Mouse (Mus musculus): ENCODE data around the gene P2rx1. TPM values are rescaled to one million over a fixed set of nuclear protein-coding genes. Genes with fewer than 3 reads are reported as not detected.

Gene P2rx1
- polyA plus RNA-seq, 1 experiment = 0.40 TPM

DNA sequence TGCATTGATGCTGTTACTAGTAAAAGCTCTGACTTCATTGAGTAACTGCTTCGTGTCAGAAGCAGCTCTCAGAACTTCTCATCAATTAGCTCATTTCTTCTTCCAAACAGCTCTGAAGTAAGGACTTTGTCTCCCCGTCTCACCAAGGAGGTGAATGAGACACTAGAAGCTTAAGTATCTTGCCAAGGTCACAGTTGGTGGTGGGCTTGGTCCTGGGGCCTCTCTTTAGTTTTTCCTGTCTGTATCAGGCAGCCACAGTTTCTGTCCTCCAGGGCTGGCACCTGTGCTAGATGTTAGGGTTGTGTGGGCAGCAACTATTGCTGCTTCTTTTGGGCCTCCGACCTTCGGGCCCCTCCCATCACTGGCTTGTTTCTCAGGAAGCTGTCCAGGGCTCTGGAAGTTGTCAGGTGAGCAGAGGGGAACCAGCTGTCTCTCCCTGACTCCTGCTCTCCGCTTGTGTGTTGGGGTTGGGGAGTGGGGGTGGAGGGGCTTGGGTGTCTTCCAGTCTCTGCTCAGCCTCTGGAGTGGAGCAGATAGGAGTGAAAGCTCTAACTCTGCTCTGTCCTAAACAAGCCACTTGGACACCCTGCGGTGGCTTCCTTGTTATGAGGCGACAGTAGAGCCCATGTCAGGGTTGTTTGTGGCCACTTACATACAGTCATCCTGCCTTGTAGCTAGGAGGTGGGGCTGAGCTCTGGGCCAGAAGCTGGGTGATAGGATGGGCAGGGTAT is 35.7 kb upstream of the P2rx1 start:
- no peak overlapping the region for H3K4me3 ChIP-seq (ENCODE audit: insufficient read depth, low read depth, low read length)
- H3K4me1 ChIP-seq (ENCODE audit: control insufficient read depth, insufficient read depth, insufficient read length, low read length) = peaks cover 7% of the 10 kb centered on the region
- H3K27ac ChIP-seq (replicated peaks; ENCODE audit: low read depth, low read length) = no peak overlapping the region

DNA sequence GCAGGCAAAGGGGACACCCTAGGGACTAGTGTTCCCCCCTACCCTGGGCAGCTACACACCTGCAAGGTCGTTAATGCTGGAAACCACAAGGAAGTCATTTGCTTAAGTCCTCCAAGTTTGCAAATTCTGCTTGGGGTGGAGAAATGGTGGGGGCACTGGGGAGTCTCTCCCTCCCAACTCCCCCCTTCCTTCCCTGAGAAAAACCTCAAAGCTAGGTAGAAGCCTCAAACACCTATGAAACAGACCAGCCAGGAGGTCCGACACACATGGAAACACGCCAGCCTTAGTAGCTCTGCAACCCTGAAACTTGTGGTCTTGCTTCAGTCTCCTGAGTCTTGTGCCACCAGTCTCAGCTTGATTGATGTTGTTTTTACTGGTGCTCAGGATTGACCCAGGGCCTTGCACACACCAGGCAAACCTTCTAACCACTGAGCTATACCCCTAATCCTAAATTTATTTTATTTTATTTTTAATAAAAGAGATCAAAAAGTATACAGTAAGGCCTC is 35.1 kb upstream of the P2rx1 start:
- no peak overlapping the region for H3K4me3 ChIP-seq (ENCODE audit: insufficient read depth, low read depth, low read length)
- peaks cover 7% of the 10 kb centered on the region for H3K4me1 ChIP-seq (ENCODE audit: control insufficient read depth, insufficient read depth, insufficient read length, low read length)
- H3K27ac ChIP-seq (replicated peaks; ENCODE audit: low read depth, low read length) = no peak overlapping the region

DNA sequence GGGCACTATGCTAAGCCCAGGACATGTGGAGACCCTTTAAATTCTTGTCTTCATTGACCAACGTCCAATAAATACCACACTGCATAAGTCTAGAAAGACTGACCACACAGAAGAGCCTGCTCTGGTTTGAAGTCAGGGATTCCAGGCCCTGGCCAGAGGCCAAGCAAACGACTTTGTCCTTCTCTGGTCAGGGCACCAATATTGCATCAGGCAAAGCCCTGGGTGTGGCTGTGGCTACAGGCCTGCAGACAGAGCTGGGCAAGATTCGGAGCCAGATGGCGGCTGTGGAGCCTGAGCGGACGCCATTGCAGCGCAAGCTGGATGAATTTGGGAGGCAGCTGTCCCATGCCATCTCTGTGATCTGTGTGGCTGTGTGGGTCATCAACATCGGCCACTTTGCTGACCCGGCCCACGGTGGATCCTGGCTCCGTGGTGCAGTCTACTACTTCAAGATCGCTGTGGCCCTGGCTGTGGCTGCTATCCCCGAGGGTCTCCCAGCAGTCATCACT is 23.9 kb upstream of the P2rx1 start:
- Histone ChIP-seq H3K4me3 (ENCODE audit: insufficient read depth, low read depth, low read length) (no peak overlapping the region), H3K27ac (replicated peaks; ENCODE audit: low read depth, low read length) (no peak overlapping the region), H3K4me1 (ENCODE audit: control insufficient read depth, insufficient read depth, insufficient read length, low read length) (peaks cover 2% of the 10 kb centered on the region; the same call in 1 of the 2 replicates)

DNA sequence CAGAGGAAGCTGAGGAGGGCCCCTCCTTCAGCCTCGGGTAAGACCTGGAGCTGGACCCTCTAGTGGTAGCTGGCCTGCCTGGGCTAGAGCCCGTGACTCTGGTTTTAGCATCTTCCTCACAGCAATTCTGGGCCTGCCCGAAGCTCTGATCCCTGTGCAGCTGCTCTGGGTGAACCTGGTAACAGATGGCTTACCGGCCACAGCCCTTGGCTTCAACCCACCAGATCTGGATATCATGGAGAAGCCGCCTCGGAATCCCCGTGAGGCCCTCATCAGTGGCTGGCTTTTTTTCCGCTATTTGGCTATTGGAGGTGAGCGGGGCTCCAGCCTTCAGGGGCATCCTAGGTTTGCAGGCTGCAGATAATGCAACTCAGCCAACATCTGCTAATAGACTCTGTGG is 16.4 kb upstream of the P2rx1 start:
- Histone ChIP-seq H3K4me3 (ENCODE audit: insufficient read depth, low read depth, low read length) (no peak overlapping the region), H3K4me1 (ENCODE audit: control insufficient read depth, insufficient read depth, insufficient read length, low read length) (peaks cover 3% of the 10 kb centered on the region; the same call in 1 of the 2 replicates), H3K27ac (replicated peaks; ENCODE audit: low read depth, low read length) (no peak overlapping the region)

DNA sequence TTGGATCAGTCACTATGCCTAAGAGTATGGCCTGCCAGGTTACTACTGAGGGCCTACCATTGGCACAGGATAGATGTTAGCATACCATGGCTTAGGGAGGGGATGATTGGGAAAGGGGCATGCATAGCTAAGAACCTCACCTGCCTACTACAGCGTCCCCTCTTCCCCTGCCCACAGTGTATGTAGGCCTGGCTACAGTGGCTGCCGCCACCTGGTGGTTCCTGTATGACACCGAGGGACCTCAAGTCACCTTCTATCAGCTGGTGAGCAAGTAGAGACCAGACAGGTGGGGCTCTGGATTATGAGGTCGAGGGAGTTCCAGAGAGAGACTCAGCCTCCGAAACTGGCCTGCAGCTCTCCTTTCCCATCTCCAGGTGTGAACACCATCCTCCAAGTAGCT is 15.6 kb upstream of the P2rx1 start:
- peaks cover 3% of the 10 kb centered on the region; the same call in 1 of the 2 replicates for H3K4me1 ChIP-seq (ENCODE audit: control insufficient read depth, insufficient read depth, insufficient read length, low read length)
- no peak overlapping the region for H3K4me3 ChIP-seq (ENCODE audit: insufficient read depth, low read depth, low read length)
- H3K27ac ChIP-seq (replicated peaks; ENCODE audit: low read depth, low read length) = no peak overlapping the region

DNA sequence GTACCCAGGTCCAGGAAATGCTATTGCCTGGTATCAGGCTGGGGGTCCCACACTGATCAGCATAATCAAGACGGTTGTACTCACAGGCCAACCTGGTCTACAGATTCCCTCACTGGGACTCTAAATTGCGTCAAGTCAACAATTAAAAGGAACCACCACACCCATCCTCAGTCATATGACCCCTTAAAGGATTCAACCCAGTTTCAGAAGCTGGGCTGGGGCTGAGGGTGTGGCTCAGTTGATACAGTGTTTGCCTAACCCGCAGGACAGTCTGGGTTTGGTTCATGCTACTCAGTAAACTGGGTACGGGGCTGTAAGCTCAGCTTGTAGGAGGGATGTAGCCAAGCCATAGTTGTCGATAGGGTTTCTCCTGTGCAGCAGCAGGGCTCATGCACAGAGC is 12.2 kb upstream of the P2rx1 start:
- Histone ChIP-seq H3K4me3 (ENCODE audit: insufficient read depth, low read depth, low read length) (no peak overlapping the region), H3K4me1 (ENCODE audit: control insufficient read depth, insufficient read depth, insufficient read length, low read length) (peaks cover 3% of the 10 kb centered on the region), H3K27ac (replicated peaks; ENCODE audit: low read depth, low read length) (no peak overlapping the region)

DNA sequence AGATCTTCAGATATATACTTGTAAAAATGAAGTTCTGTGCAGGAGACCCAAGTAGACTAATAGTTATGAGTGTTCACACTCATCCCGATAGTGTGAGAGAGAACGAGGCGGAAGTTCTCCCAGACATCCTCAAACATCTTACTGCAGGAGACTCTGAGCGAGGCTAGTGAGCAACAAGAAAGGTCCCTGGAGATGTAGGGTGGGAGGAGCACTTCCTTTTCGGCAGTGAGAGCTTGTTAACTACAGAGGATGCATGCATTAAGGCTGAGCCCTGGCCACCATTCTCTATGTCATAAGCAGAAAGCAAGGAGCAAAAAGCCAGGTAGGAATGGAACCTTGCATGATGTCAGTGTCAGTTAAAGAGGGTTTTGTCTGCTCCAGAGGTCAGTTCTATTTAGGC is 11.7 kb upstream of the P2rx1 start:
- H3K4me1 ChIP-seq (ENCODE audit: control insufficient read depth, insufficient read depth, insufficient read length, low read length) = peaks cover 3% of the 10 kb centered on the region
- no peak overlapping the region for H3K27ac ChIP-seq (replicated peaks; ENCODE audit: low read depth, low read length)
- H3K4me3 ChIP-seq (ENCODE audit: insufficient read depth, low read depth, low read length) = no peak overlapping the region

DNA sequence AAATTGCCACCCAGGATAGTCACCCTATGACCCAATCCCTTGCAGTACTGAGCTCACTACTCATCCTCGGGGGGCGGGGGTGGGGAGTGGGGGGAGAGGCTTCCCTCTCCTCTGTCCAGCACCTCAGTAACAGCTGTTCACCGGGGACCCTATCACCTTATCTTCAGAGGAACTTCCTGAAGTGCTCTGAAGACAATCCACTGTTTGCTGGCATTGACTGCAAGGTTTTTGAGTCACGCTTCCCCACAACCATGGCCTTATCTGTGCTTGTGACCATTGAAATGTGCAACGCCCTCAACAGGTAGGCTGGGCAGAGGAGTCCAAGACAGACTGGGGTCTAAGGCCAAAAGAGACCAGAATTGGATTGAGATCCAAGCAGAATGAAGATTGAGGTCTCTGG is 11.1 kb upstream of the P2rx1 start:
- H3K4me3 ChIP-seq (ENCODE audit: insufficient read depth, low read depth, low read length) = no peak overlapping the region
- peaks cover 3% of the 10 kb centered on the region for H3K4me1 ChIP-seq (ENCODE audit: control insufficient read depth, insufficient read depth, insufficient read length, low read length)
- H3K27ac ChIP-seq (replicated peaks; ENCODE audit: low read depth, low read length) = no peak overlapping the region

DNA sequence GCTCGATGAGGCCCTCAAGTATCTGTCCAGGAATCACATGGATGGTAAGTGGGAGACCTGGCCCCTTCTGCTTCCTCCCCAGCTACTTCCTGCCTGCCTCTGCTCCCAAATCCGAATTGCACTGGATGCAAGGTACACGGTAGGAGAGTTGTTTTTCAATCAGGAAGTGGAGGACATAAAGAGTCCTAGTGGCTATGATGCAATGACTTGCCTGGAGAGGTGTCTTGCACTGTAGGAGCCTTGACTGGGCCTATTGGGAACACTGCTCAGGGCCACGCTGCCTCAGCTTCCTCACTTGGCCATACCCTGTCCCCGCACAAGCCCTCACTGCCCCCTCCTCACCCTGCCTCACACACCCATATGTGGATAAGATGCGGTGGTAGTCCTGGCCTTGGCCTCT is 9.9 kb upstream of the P2rx1 start:
- Histone ChIP-seq H3K4me3 (ENCODE audit: insufficient read depth, low read depth, low read length) (no peak overlapping the region), H3K27ac (replicated peaks; ENCODE audit: low read depth, low read length) (no peak overlapping the region), H3K4me1 (ENCODE audit: control insufficient read depth, insufficient read depth, insufficient read length, low read length) (peaks cover 3% of the 10 kb centered on the region)

DNA sequence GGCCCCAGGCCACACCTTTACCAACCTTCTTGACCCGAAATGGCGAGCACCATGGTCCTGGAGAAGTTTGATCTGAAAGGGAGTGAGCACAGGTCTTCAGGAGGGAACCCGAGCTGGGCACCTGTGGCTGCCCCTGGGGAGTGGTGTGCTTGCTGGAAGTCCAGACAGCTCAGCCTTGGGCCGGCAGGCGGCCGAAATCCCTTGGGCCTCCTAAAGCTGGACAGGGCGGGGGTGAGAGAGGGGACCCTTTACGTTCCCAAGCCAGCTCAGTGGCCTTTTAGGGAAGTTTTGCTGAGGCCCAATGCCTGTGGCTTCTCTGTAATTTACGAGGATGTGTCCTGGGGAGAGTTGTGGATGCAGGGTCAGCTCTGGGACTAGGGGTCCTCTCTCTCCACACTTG is 8.2 kb upstream of the P2rx1 start:
- peaks cover 3% of the 10 kb centered on the region for H3K4me1 ChIP-seq (ENCODE audit: control insufficient read depth, insufficient read depth, insufficient read length, low read length)
- H3K4me3 ChIP-seq (ENCODE audit: insufficient read depth, low read depth, low read length) = no peak overlapping the region
- H3K27ac ChIP-seq (replicated peaks; ENCODE audit: low read depth, low read length) = no peak overlapping the region

DNA sequence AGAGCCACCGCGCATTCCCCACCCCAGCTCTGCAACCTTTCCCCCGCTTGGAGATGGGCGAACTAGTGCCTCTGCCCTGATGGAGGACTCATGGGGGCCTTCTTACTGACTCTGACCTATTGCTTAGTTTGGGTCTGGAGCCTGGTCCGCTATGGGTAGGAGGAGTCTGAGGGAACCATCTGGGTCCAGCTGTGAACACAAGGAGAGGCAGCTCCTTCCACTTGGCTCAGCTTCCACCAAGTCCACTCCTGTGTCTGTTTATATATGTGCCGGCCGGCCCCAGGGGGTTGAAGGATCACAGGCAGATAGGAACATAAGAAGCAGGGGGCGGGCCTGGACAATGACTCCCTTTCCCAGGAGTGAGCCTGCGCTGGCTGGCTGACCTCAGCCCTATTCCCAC is 6.9 kb upstream of the P2rx1 start:
- Histone ChIP-seq H3K4me3 (ENCODE audit: insufficient read depth, low read depth, low read length) (no peak overlapping the region), H3K4me1 (ENCODE audit: control insufficient read depth, insufficient read depth, insufficient read length, low read length) (no peaks in the 10 kb centered on the region; the same call in none of the 2 replicates), H3K27ac (replicated peaks; ENCODE audit: low read depth, low read length) (no peak overlapping the region)

DNA sequence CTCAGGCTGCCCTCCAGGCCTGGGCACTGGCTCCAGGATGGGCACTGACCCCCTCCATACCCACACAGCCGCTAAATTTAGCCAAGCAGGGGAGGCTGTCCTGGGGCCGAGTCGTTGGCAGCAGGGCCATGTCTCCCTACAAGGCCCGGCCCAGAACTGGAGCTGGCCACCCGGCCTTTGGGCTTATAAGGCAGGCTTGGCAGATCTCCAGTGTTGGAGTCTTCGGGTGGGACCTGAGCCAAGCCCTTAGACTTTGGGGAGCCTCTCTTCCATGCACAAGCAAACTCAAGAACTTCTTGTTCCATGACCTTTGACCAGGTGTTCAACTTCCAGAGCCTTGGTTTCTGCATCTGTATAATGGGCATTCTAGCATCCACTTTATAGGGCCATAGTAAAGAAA is 2.6 kb upstream of the P2rx1 start:
- H3K4me1 ChIP-seq (ENCODE audit: control insufficient read depth, insufficient read depth, insufficient read length, low read length) = peaks cover 7% of the 10 kb centered on the region; the same call in 1 of the 2 replicates
- H3K27ac ChIP-seq (replicated peaks; ENCODE audit: low read depth, low read length) = no peak overlapping the region

DNA sequence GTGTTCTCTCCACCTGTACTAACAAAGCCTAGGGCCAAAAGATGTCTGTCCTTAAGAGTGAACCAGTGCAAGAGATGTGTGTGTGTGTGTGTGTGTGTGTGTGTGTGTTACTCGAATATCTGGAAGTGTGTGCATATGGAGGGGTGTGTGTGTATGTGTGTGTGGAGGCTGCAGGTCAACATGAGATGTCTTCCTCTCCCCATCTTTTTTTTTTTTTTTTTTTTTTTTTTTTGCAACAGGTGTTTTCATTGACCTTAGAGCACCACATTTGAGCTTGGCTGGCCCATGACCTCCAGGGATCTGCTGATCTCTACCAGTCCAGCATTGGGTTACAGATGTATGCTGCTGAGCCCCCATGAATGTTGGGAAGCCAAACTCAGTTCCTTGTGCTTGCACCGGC is 2.1 kb upstream of the P2rx1 start:
- Histone ChIP-seq H3K27ac (replicated peaks; ENCODE audit: low read depth, low read length) (no peak overlapping the region), H3K4me1 (ENCODE audit: control insufficient read depth, insufficient read depth, insufficient read length, low read length) (peaks cover 7% of the 10 kb centered on the region; the same call in 1 of the 2 replicates), H3K4me3 (ENCODE audit: insufficient read depth, low read depth, low read length) (no peak overlapping the region)

More for the DNA sequence above, 2.6 kb upstream of the P2rx1 start:
- H3K4me3 ChIP-seq (ENCODE audit: insufficient read depth, low read depth, low read length) = no peak overlapping the region

DNA sequence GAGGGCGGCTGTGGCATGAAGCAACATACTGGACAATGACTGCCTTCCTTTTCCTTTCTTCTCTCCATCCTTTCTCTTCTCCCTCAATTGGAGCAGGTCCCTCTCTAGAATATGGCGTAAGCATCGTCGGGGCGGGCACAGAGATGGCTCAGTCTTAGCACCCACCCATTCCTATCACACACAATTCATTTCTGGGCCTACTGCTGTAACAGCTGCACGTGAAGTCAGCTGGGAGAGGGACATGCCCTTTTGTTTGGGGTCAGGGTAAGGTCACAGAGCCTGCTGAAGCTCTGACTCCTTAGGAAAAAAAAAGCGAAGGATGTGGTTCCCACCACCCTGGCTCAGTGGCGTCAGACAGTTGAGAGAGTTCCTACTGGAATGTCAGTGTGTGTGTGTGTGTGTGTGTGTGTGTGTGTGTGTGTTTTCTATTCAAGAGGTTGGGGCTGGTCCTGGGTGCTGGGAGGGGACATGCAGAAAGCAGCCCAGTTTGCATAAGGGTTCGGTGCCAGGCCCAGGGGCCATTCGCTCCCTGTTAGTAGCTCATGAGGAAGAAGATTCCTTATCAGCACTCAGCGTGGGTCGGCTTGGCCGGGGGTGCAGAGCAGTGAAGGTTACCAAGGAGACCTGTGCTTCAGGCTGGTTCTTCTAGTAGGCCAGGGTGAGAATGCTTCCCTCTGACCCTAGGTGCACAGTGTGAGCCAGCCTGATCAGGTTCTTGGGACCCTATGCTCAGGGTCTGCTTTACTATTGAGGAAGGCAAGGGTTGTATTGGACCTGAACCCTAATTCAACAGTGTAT is 1.2 kb upstream of the P2rx1 start:
- H3K27ac ChIP-seq (replicated peaks; ENCODE audit: low read depth, low read length) = no peak overlapping the region
- H3K4me1 ChIP-seq (ENCODE audit: control insufficient read depth, insufficient read depth, insufficient read length, low read length) = peaks cover 7% of the 10 kb centered on the region; the same call in 1 of the 2 replicates
- no peak overlapping the region for H3K4me3 ChIP-seq (ENCODE audit: insufficient read depth, low read depth, low read length)

DNA sequence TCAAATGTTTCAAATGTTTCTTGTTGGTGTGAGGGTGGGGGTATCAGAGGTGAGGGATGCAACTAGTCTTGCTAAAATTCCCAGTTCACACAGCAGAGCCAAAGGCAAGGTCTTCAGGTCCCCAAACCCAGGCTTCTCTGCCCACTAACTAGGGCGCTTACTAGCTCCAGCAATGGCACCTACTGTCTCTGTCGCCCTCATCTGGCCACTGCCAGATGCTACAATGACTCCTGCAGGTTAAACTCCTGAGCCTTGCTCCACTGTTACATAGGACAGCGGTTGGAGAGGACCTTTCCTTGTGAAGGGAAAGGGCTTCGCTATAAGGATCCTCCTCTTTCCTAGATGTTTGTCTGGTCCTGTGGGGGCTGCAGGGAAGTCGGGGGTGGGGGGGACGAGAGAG is 2.1 kb downstream of the P2rx1 start:
- no peak overlapping the region for H3K4me3 ChIP-seq (ENCODE audit: insufficient read depth, low read depth, low read length)
- peaks cover 7% of the 10 kb centered on the region; the same call in 1 of the 2 replicates for H3K4me1 ChIP-seq (ENCODE audit: control insufficient read depth, insufficient read depth, insufficient read length, low read length)
- H3K27ac ChIP-seq (replicated peaks; ENCODE audit: low read depth, low read length) = no peak overlapping the region
